16 mouse cellular contexts compared by ENCODE assay signal in the genomic region with DNA sequence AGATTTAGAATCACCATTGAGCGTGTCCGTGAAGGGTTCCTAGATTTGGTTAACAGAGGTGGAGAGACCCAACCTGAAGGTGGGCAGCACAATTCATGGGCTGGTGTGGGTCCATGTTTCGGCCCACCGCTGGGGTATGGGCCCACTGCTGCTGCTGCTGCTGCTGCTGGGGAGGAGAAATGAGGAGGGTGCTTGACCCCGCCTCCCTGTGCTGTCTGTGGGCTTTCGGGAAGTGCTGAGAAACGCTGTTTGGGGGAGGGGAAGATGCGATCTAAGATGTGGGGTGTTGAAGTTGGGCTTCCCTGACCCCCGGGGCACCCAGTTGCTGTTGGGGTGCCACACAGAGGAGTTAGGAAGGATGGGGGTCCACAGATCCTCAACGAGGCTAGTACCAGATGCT. TPM values are rescaled to one million over a fixed set of nuclear protein-coding genes. Genes with fewer than 3 reads are reported as not detected.
DNase-seq lines count a peak whose midpoint lies in the region; ATAC-seq and TF ChIP-seq lines count a peak whose summit lies in the region.
"Had no signal": no experiment of that assay in that cellular context is flagged by ENCODE, and none has a peak within 500 bp of the region (broad histone marks: within the 10 kb centered on the region; RNA-seq: fewer than 3 reads in every experiment).

No protein-coding gene starts in this region.

- DNase-seq in heart, embryonic 10.5 days (ENCODE audit: low spot score), result no peak
- DNase-seq in liver, postnatal 0 days, result no peak
- DNase-seq in limb, embryonic 14.5 days (ENCODE audit: low spot score), result no peak
- DNase-seq in layer of hippocampus, postnatal 10 days (ENCODE audit: low spot score in 2 of 2), result no peak
- no peak for DNase-seq in layer of hippocampus, adult 2 months (ENCODE audit: low spot score in 2 of 2)
- DNase-seq: cerebellum, postnatal 14 days; heart, adult 11 months; lung, postnatal 36 days; right cerebral cortex, postnatal 4 days had no signal

- H3K27ac ChIP-seq in heart, embryonic 10.5 days, result no peak overlapping the region
- H3K27ac ChIP-seq in heart, embryonic 11.5 days (ENCODE audit: low read depth, low read length), result no peak overlapping the region
- no peak overlapping the region for H3K27ac ChIP-seq in liver, embryonic 12.5 days
- no peak overlapping the region for H3K27ac ChIP-seq in liver, postnatal 0 days (ENCODE audit: low read depth)
- no peak overlapping the region for H3K27ac ChIP-seq in embryonic facial prominence, embryonic 12.5 days
- H3K27ac ChIP-seq in limb, embryonic 14.5 days (replicated peaks; ENCODE audit: low read depth, low read length), result no peak overlapping the region
- no peak overlapping the region for H3K27ac ChIP-seq in layer of hippocampus, adult 2 months
- H3K27ac ChIP-seq: hindbrain, embryonic 15.5 days had no signal

- H3K36me3 ChIP-seq in heart, embryonic 10.5 days, result no peaks in the 10 kb centered on the region
- no peaks in the 10 kb centered on the region for H3K36me3 ChIP-seq in heart, embryonic 11.5 days (ENCODE audit: control insufficient read depth, insufficient read depth, low read length)
- H3K36me3 ChIP-seq in liver, embryonic 12.5 days, result no peaks in the 10 kb centered on the region
- no peaks in the 10 kb centered on the region for H3K36me3 ChIP-seq in liver, postnatal 0 days (replicated peaks; ENCODE audit: insufficient read depth, low read length)
- H3K36me3 ChIP-seq in embryonic facial prominence, embryonic 12.5 days, result no peaks in the 10 kb centered on the region
- no peaks in the 10 kb centered on the region for H3K36me3 ChIP-seq in limb, embryonic 14.5 days (ENCODE audit: control insufficient read depth, insufficient read depth, low read length)
- H3K36me3 ChIP-seq: G1E; hindbrain, embryonic 15.5 days had no signal

- H3K4me1 ChIP-seq in heart, embryonic 10.5 days, result peaks cover 4% of the 10 kb centered on the region
- H3K4me1 ChIP-seq in heart, embryonic 11.5 days (ENCODE audit: control insufficient read depth, insufficient read depth, low read length), result no peaks in the 10 kb centered on the region
- no peaks in the 10 kb centered on the region for H3K4me1 ChIP-seq in liver, embryonic 12.5 days
- H3K4me1 ChIP-seq in liver, postnatal 0 days (ENCODE audit: insufficient read depth), result no peaks in the 10 kb centered on the region
- H3K4me1 ChIP-seq in embryonic facial prominence, embryonic 12.5 days, result no peaks in the 10 kb centered on the region
- no peaks in the 10 kb centered on the region for H3K4me1 ChIP-seq in limb, embryonic 14.5 days (ENCODE audit: control insufficient read depth, insufficient read depth, low read length)
- H3K4me1 ChIP-seq: hindbrain, embryonic 15.5 days had no signal

- no peak overlapping the region for H3K4me2 ChIP-seq in heart, embryonic 11.5 days
- 0 out of 2 replicates have a peak overlapping the region, but pooled peaks have one; percentile 16 for H3K4me2 ChIP-seq in liver, embryonic 12.5 days
- no peak overlapping the region for H3K4me2 ChIP-seq in liver, postnatal 0 days (ENCODE audit: low read depth, low read length)
- peak overlapping the region; percentile 24; the same call in 1 of the 2 replicates for H3K4me2 ChIP-seq in embryonic facial prominence, embryonic 12.5 days (replicated peaks)
- peak overlapping the region; percentile 30; the same call in 1 of the 2 replicates for H3K4me2 ChIP-seq in limb, embryonic 14.5 days (replicated peaks; ENCODE audit: low read depth, low read length, severe bottlenecking)
- H3K4me2 ChIP-seq: hindbrain, embryonic 15.5 days had no signal

- H3K27me3 ChIP-seq in heart, embryonic 10.5 days (ENCODE audit: insufficient read depth, poor library complexity, severe bottlenecking), result peaks cover 52% of the 10 kb centered on the region
- peaks cover 15% of the 10 kb centered on the region for H3K27me3 ChIP-seq in heart, embryonic 11.5 days (ENCODE audit: control insufficient read depth, insufficient read depth, low read length)
- peaks cover 49% of the 10 kb centered on the region for H3K27me3 ChIP-seq in liver, embryonic 12.5 days (replicated peaks)
- H3K27me3 ChIP-seq in liver, postnatal 0 days (ENCODE audit: insufficient read depth, low read length), result peaks cover 22% of the 10 kb centered on the region
- H3K27me3 ChIP-seq in embryonic facial prominence, embryonic 12.5 days, result peaks cover 3% of the 10 kb centered on the region; the same call in 1 of the 2 replicates
- H3K27me3 ChIP-seq in limb, embryonic 14.5 days (ENCODE audit: control insufficient read depth, insufficient read depth, low read length), result 0 out of 2 replicates have a peak, but pooled peaks cover 5% of the 10 kb centered on the region

- H3K9me3 ChIP-seq in heart, embryonic 10.5 days, result no peaks in the 10 kb centered on the region
- H3K9me3 ChIP-seq in heart, embryonic 11.5 days (replicated peaks; ENCODE audit: control insufficient read depth, low read length), result no peaks in the 10 kb centered on the region
- no peaks in the 10 kb centered on the region for H3K9me3 ChIP-seq in liver, embryonic 12.5 days (replicated peaks)
- no peaks in the 10 kb centered on the region for H3K9me3 ChIP-seq in liver, postnatal 0 days (ENCODE audit: low read length)
- H3K9me3 ChIP-seq in embryonic facial prominence, embryonic 12.5 days, result no peaks in the 10 kb centered on the region
- no peaks in the 10 kb centered on the region for H3K9me3 ChIP-seq in limb, embryonic 14.5 days (ENCODE audit: control insufficient read depth, low read length)
- H3K9me3 ChIP-seq: G1E; hindbrain, embryonic 15.5 days had no signal

- no peak overlapping the region for H3K9ac ChIP-seq in heart, embryonic 11.5 days (ENCODE audit: low read depth, low read length)
- H3K9ac ChIP-seq in liver, embryonic 12.5 days, result no peak overlapping the region
- H3K9ac ChIP-seq in liver, postnatal 0 days (replicated peaks), result no peak overlapping the region
- H3K9ac ChIP-seq in embryonic facial prominence, embryonic 12.5 days, result no peak overlapping the region
- H3K9ac ChIP-seq in limb, embryonic 14.5 days (ENCODE audit: low read depth, low read length, severe bottlenecking), result no peak overlapping the region
- H3K9ac ChIP-seq: hindbrain, embryonic 15.5 days had no signal

- no peak for TF ChIP-seq EP300 in liver, postnatal 0 days (IDR thresholded peaks at IDR 0.05; ENCODE audit: low read depth)

- H3K4me3 ChIP-seq in heart, embryonic 10.5 days, result peak overlapping the region; percentile 19; the same call in 1 of the 2 replicates
- no peak overlapping the region for H3K4me3 ChIP-seq in heart, embryonic 11.5 days (ENCODE audit: low read depth, low read length)
- no peak overlapping the region for H3K4me3 ChIP-seq in liver, embryonic 12.5 days
- H3K4me3 ChIP-seq in liver, postnatal 0 days (ENCODE audit: low read depth, low read length), result no peak overlapping the region
- H3K4me3 ChIP-seq in embryonic facial prominence, embryonic 12.5 days, result no peak overlapping the region
- H3K4me3 ChIP-seq in limb, embryonic 14.5 days (replicated peaks; ENCODE audit: low read length), result no peak overlapping the region; the same call in 1 of the 2 replicates
- no peak overlapping the region for H3K4me3 ChIP-seq in layer of hippocampus, adult 2 months
- H3K4me3 ChIP-seq: erythroblast, embryonic 14.5 days; hindbrain, embryonic 15.5 days had no signal

- WGBS in heart, embryonic 10.5 days, result 31% methylated on average over 10 of the region's 10 CpGs
- 33% methylated on average over 10 of the region's 10 CpGs for WGBS in heart, embryonic 11.5 days (ENCODE audit: insufficient replicate concordance)
- 29% methylated on average over 10 of the region's 10 CpGs for WGBS in liver, embryonic 12.5 days (ENCODE audit: insufficient replicate concordance)
- 32% methylated on average over 10 of the region's 10 CpGs for WGBS in liver, postnatal 0 days (ENCODE audit: insufficient replicate concordance)
- WGBS in embryonic facial prominence, embryonic 12.5 days, result 42% methylated on average over 10 of the region's 10 CpGs
- 43% methylated on average over 10 of the region's 10 CpGs for WGBS in limb, embryonic 14.5 days

- TF ChIP-seq POLR2A in limb, embryonic 14.5 days (IDR thresholded peaks at IDR 0.05; ENCODE audit: borderline replicate concordance, extremely low read depth, insufficient read depth, insufficient read length), result no peak

- TF ChIP-seq CTCF in liver, postnatal 0 days (IDR thresholded peaks at IDR 0.05; ENCODE audit: low read depth), result no peak
- no peak for TF ChIP-seq CTCF in layer of hippocampus, adult 2 months (conservative IDR thresholded peaks at IDR 0.05)

- no peak for ATAC-seq in heart, embryonic 11.5 days (replicated peaks; ENCODE audit: insufficient number of reproducible peaks, low FRiP score, low TSS enrichment)
- no peak for ATAC-seq in liver, embryonic 12.5 days
- ATAC-seq in liver, postnatal 0 days, result no peak
- ATAC-seq in embryonic facial prominence, embryonic 12.5 days (ENCODE audit: insufficient number of reproducible peaks, insufficient read depth, low FRiP score, low TSS enrichment), result no peak
- ATAC-seq in limb, embryonic 14.5 days (ENCODE audit: low FRiP score, low read depth), result no peak

RNA-seq across cellular contexts. Expression of a gene that starts 10.9 kb away (rescaled TPM):
- 0.10 TPM in 1 of 2 replicates, not detected in the other for polyA plus RNA-seq in heart, embryonic 10.5 days (2016; fragmentation: Nextera tagmentation; extraction: Ambion mirVana)
- polyA plus RNA-seq in heart, embryonic 11.5 days (2014; fragmentation: Nextera tagmentation; extraction: Ambion mirVana), result 0.13 and 0.18 TPM in 2 replicates
- 0.11 and 0.22 TPM in 2 replicates for polyA plus RNA-seq in liver, embryonic 12.5 days (2016; fragmentation: Nextera tagmentation; extraction: Ambion mirVana)
- polyA plus RNA-seq in liver, postnatal 0 days (2015; fragmentation: Nextera tagmentation; extraction: Ambion mirVana), result 0.58 TPM in 2 replicates
- polyA plus RNA-seq in embryonic facial prominence, embryonic 12.5 days (2016; fragmentation: Nextera tagmentation; extraction: Ambion mirVana), result 0.53 and 0.79 TPM in 2 replicates
- polyA plus RNA-seq in limb, embryonic 14.5 days (2012; rRNA removed), result 0.60 and 0.80 TPM in 2 replicates
- polyA plus RNA-seq in limb, embryonic 14.5 days (2014; fragmentation: Nextera tagmentation; extraction: Ambion mirVana), result 0.22 and 0.29 TPM in 2 replicates
- total RNA-seq in layer of hippocampus, postnatal 10 days (2021), result 1 to 10 TPM; 1.4 to 1.7 TPM
- total RNA-seq in layer of hippocampus, adult 2 months (2021), result 1 to 10 TPM; 6.3 to 7.4 TPM
- polyA plus RNA-seq: erythroblast, embryonic 14.5 days; G1E had no signal

RNA-seq across cellular contexts. Expression of a gene that starts 16.9 kb away (rescaled TPM):
- 0.13 TPM in 1 of 2 replicates, not detected in the other for polyA plus RNA-seq in heart, embryonic 10.5 days (2016; fragmentation: Nextera tagmentation; extraction: Ambion mirVana)
- not detected in 2 replicates for polyA plus RNA-seq in heart, embryonic 11.5 days (2014; fragmentation: Nextera tagmentation; extraction: Ambion mirVana)
- not detected in 2 replicates for polyA plus RNA-seq in liver, embryonic 12.5 days (2016; fragmentation: Nextera tagmentation; extraction: Ambion mirVana)
- polyA plus RNA-seq in liver, postnatal 0 days (2015; fragmentation: Nextera tagmentation; extraction: Ambion mirVana), result not detected in 2 replicates
- 0.24 and 0.26 TPM in 2 replicates for polyA plus RNA-seq in embryonic facial prominence, embryonic 12.5 days (2016; fragmentation: Nextera tagmentation; extraction: Ambion mirVana)
- not detected in 2 replicates for polyA plus RNA-seq in limb, embryonic 14.5 days (2012; rRNA removed)
- polyA plus RNA-seq in limb, embryonic 14.5 days (2014; fragmentation: Nextera tagmentation; extraction: Ambion mirVana), result not detected in 2 replicates
- under 1 TPM; 0.36 to 0.48 TPM for total RNA-seq in layer of hippocampus, postnatal 10 days (2021)
- under 1 TPM; 0.25 to 0.74 TPM for total RNA-seq in layer of hippocampus, adult 2 months (2021)
- total RNA-seq: liver, adult 2 months had no signal
- polyA plus RNA-seq: erythroblast, embryonic 14.5 days; G1E; liver, adult 2 months had no signal

RNA-seq across cellular contexts. Expression of a gene that starts 49.5 kb away (rescaled TPM):
- polyA plus RNA-seq in heart, embryonic 10.5 days (2016; fragmentation: Nextera tagmentation; extraction: Ambion mirVana), result 19.7 and 24.7 TPM in 2 replicates
- 15.5 TPM in 2 replicates for polyA plus RNA-seq in heart, embryonic 11.5 days (2014; fragmentation: Nextera tagmentation; extraction: Ambion mirVana)
- 17.8 and 18.3 TPM in 2 replicates for polyA plus RNA-seq in liver, embryonic 12.5 days (2016; fragmentation: Nextera tagmentation; extraction: Ambion mirVana)
- 5.0 and 5.3 TPM in 2 replicates for polyA plus RNA-seq in liver, postnatal 0 days (2015; fragmentation: Nextera tagmentation; extraction: Ambion mirVana)
- polyA plus RNA-seq in embryonic facial prominence, embryonic 12.5 days (2016; fragmentation: Nextera tagmentation; extraction: Ambion mirVana), result 40.9 and 42.9 TPM in 2 replicates
- 10.4 and 13.2 TPM in 2 replicates for polyA plus RNA-seq in limb, embryonic 14.5 days (2012; rRNA removed)
- 20.5 and 24.6 TPM in 2 replicates for polyA plus RNA-seq in limb, embryonic 14.5 days (2014; fragmentation: Nextera tagmentation; extraction: Ambion mirVana)
- total RNA-seq in layer of hippocampus, postnatal 10 days (2021), result 10 to 100 TPM; 24.7 to 25.5 TPM
- 10 to 100 TPM; 23.5 to 26.0 TPM for total RNA-seq in layer of hippocampus, adult 2 months (2021)

RNA-seq across cellular contexts. Expression of a gene that starts 49.5 kb away (rescaled TPM):
- 68.3 and 68.9 TPM in 2 replicates for polyA plus RNA-seq in heart, embryonic 10.5 days (2016; fragmentation: Nextera tagmentation; extraction: Ambion mirVana)
- 55.7 and 63.1 TPM in 2 replicates for polyA plus RNA-seq in heart, embryonic 11.5 days (2014; fragmentation: Nextera tagmentation; extraction: Ambion mirVana)
- polyA plus RNA-seq in liver, embryonic 12.5 days (2016; fragmentation: Nextera tagmentation; extraction: Ambion mirVana), result 62.8 and 64.8 TPM in 2 replicates
- polyA plus RNA-seq in liver, postnatal 0 days (2015; fragmentation: Nextera tagmentation; extraction: Ambion mirVana), result 13.5 and 13.8 TPM in 2 replicates
- 92.6 and 93.6 TPM in 2 replicates for polyA plus RNA-seq in embryonic facial prominence, embryonic 12.5 days (2016; fragmentation: Nextera tagmentation; extraction: Ambion mirVana)
- 41.3 and 50.8 TPM in 2 replicates for polyA plus RNA-seq in limb, embryonic 14.5 days (2012; rRNA removed)
- 60.2 and 69.3 TPM in 2 replicates for polyA plus RNA-seq in limb, embryonic 14.5 days (2014; fragmentation: Nextera tagmentation; extraction: Ambion mirVana)
- total RNA-seq in layer of hippocampus, postnatal 10 days (2021), result 10 to 100 TPM; 41.9 to 42.6 TPM
- total RNA-seq in layer of hippocampus, adult 2 months (2021), result 10 to 100 TPM; 46.3 to 49.2 TPM

RNA-seq across cellular contexts. Expression of a gene that starts 58.2 kb away (rescaled TPM):
- polyA plus RNA-seq in heart, embryonic 10.5 days (2016; fragmentation: Nextera tagmentation; extraction: Ambion mirVana), result not detected in 2 replicates
- polyA plus RNA-seq in heart, embryonic 11.5 days (2014; fragmentation: Nextera tagmentation; extraction: Ambion mirVana), result 0.14 TPM in 1 of 2 replicates, not detected in the other
- polyA plus RNA-seq in liver, embryonic 12.5 days (2016; fragmentation: Nextera tagmentation; extraction: Ambion mirVana), result not detected in 2 replicates
- polyA plus RNA-seq in liver, postnatal 0 days (2015; fragmentation: Nextera tagmentation; extraction: Ambion mirVana), result not detected in 2 replicates
- not detected in 2 replicates for polyA plus RNA-seq in embryonic facial prominence, embryonic 12.5 days (2016; fragmentation: Nextera tagmentation; extraction: Ambion mirVana)
- polyA plus RNA-seq in limb, embryonic 14.5 days (2012; rRNA removed), result 0.04 TPM in 1 of 2 replicates, not detected in the other
- not detected in 2 replicates for polyA plus RNA-seq in limb, embryonic 14.5 days (2014; fragmentation: Nextera tagmentation; extraction: Ambion mirVana)
- total RNA-seq in layer of hippocampus, postnatal 10 days (2021), result under 1 TPM in 1 of 2 experiments, not detected in 1; 0.30 TPM
- under 1 TPM in 1 of 2 experiments, not detected in 1; 0.37 TPM for total RNA-seq in layer of hippocampus, adult 2 months (2021)
- total RNA-seq: G1E; liver, adult 2 months had no signal
- polyA plus RNA-seq: erythroblast, embryonic 14.5 days; G1E; liver, adult 2 months had no signal

Comparison
In these comparisons a context has a peak if more than half of its experiments do, and no peak if none do; other contexts are left out.
1. H3K4me2 ChIP-seq: peak in liver, embryonic 12.5 days (single experiment), embryonic facial prominence, embryonic 12.5 days (single experiment) and limb, embryonic 14.5 days (single experiment); none in heart, embryonic 11.5 days (single experiment) and liver, postnatal 0 days (single experiment).